Mouse (Mus musculus) right cerebral cortex, postnatal 25 days (tissue): ENCODE data around the gene Kpna2.
"Not testable (repeated sequence)": the region's sequence is repeated elsewhere in the genome, so short reads cannot be mapped to it uniquely, and the experiment has no call there.

Experiments
- DNase-seq: peaks from one replicate; pipeline ENCODE4 v3.0.0; 2022

Kpna2 gene

DNA sequence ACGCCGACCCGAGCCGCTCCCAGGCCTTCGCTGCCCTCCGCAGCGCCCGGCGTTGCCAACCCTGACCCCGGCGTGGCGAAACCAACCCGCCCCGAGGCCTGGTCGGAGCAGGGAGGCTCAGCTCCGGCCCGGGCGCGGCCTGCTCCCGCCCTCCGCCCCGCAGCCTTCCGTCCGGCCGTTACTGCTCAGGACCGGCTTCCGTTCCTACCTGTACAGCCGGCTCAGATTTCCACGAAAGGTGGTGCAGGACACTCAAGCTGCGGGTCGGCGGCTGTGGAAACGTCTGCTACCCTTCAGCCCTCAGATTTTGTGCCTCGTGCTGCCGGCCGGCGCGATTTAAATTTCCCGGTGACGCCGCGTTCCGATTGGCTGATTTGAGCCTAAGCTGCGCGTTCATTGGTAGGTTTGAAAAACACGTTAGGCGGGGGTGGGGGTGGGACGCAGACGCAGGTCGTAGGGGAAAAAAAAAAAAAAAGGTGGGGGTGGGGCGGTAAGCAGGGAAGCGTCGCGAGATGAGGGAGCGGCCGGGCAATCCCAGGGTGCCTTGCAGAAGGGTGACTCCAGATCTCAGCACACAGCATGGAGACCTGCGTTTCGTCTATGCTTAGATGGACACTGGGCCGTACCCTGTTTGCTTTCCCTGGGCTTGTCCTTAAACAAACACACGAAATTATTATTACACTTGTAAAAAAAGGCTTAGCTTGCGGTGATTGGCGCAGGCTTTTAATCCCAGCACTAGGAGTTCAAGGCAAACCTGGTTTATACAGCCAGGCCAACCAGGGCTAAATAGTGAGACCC, at the start of gene Kpna2:
TSS of gene Kpna2 (minus strand) at position 391 of the 798 bp plus-strand sequence.
- peak; percentile 87 for DNase-seq

DNA sequence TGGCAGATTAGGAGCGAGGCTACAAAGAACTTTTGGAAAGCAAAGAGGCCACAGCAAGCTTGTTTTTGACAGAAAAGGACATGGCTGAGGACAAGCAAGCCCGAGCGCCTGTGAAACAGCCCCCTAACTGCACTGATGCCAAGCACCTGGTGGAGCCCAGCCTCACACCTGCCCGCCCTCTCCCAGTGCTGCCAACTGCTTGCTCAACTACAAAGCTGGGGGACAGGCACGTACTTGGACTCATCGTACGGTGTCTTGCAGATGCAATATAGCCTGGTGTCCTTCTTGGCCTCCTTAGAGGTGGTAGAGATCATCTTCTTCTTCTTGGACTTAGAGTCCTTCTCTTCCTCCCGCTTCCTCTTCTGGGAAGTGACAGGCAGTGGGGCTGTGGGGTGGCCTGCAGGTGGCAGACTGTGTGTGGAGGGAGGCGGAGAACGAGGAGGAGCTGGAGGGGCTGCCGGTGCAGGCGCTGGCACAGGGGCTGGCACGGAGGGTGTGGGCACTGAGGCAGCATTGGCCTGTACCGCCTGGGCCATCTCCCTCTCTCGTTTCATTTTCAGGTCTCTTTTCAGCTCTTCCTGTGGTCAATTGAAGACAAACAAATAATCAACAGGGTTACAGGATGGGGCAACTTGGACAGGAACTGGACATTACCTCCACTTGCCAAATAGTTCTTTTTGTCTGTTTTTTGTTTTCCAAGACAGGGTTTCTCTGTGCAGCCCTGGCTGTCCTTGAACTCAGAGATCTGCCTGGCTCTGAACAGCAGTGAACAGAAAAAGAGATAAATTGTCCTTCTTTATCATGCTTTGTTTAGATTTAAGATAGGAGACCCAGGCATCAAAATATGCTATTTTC, 47.7 kb upstream of the Kpna2 start:
- DNase-seq: no peak

- DNase-seq: no peak
Measured at GRCm38 (mm10) chr11:107045546-107045945, 46.2 kb upstream of the Kpna2 start.

DNA sequence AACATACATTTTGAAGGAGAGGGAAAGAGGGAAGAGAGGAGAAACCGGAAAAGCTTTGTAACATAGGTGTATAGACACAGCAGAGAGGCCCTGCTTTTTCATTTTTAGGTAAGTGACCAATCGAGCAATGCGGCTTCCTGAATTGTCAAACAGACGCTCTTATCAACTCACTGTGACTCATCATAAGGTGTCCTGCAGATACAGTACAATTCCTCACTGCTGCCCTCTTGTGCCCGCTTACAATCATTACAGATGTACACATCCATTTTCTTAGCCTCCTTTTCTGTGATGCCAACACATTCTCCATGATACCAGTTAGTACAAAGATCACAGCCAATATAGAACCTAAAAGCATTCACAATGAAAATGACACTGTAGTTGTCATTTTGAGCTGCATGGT, 45.0 kb upstream of the Kpna2 start:
- peak; percentile 56 for DNase-seq

- no peak for DNase-seq
Measured at GRCm38 (mm10) chr11:107043361-107043760, 44.0 kb upstream of the Kpna2 start.

GRCm38 (mm10) chr11:107041396-107041795, 42.1 kb upstream of the Kpna2 start:
- no peak for DNase-seq

GRCm38 (mm10) chr11:107039417-107039816, 40.1 kb upstream of the Kpna2 start:
- no peak for DNase-seq

GRCm38 (mm10) chr11:107034085-107034810, 34.9 kb upstream of the Kpna2 start:
- no peak for DNase-seq

DNA sequence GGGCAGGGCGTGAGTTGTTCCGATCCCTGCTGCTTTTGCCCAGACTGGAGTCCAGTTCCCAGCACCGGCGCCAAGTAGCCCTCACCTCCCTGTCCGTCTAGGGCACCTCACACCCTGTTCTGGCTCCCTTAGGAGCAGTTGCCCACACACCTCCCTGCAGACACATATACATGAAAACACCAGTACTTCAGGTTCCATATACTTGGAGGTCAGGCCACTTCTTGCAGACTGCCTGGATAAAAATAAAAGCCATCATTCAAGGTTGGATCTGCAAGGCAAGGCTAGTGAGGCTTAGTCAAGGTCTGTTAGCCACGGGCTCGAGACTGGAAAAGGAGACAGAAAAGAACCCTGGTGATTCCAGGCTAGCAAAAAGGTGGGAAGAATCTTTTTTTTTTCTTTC, 32.3 kb upstream of the Kpna2 start:
- DNase-seq: no peak

GRCm38 (mm10) chr11:107029536-107029935, 30.2 kb upstream of the Kpna2 start:
- DNase-seq: no peak

GRCm38 (mm10) chr11:107028754-107029153, 29.4 kb upstream of the Kpna2 start:
- no peak for DNase-seq

GRCm38 (mm10) chr11:107028275-107028618, 28.9 kb upstream of the Kpna2 start:
- DNase-seq: no peak

DNA sequence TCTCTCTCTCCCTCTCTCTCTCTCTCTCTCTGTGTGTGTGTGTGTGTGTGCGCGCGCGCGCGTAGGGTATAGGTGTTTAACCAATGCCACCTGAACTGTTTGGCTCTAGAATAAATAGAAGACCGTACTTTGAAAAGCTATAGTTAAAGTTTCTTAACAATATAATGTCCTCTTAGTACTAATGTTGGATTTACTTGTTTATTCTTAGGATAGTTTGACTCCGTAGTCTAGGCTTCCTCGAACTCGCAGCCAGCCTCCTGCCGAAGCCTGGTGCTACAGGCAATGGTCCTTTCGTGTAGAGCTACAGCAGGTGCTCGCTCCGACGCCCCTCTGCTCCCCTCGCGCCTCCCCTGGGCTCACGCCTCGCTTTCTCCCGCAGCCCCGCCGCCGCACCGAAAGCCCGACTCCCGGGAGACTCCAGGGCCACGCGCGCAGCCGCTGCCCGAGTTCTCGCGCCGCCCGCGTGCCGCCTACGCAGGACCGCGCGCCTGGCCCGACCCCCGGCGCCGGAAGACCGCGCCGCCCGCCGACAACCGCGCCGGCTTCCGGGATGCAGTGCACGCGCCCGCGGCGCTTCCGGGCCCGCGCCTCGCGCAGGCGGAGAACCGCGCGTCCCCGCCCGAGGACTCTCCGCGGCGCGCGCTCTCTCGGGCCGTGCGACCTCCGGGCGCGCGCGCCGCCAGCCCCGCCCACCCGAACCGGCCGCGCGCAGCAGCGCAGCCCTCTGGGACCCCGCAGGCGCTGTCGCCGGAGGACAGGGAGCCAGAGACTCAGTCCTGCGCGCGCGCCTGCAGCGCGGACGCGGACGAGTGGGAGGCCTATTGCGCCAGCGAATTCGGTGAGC, 28.3 kb upstream of the Kpna2 start:
- peak; percentile 90 for DNase-seq

DNA sequence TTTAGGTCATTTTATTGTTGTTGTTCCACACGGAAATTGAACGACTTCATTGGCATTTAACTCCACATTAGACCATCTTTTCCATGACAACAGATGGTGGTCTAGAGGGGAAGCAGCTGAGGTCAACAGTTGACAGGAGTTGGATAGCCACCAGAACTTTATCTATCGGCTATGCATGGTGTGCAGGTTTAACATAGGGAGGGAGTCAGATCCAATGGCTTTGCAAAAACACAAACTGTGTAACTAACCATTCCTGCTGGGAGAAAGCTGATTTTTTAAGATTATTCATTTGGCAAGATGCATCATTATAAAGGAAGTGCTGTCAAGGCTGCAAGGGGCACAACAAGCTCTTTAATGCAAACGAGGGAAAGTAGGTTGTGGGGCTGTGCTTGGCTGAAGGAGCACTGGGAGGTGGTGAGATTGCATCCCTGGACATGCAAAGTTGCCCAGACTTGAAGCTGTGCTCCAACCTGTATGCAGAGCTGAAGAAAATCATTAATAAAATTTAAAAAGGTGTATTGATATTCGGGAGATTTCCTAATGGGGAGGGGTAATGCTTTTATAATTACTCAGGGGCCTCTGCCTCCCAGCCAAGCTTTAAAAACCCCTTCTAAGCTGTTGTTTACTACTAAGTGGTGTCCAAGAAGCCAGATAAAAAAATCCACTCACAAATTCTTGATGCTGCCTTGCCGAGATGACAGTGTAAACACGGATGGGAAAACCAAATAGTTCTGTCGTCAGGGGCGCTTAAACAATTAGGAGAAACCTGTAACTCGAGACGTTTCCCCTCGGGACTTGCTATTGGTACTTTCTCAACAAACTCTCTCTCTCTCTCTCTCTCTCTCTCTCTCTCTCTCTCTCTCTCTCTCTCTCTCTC, 27.5 kb upstream of the Kpna2 start:
- DNase-seq: no peak

DNA sequence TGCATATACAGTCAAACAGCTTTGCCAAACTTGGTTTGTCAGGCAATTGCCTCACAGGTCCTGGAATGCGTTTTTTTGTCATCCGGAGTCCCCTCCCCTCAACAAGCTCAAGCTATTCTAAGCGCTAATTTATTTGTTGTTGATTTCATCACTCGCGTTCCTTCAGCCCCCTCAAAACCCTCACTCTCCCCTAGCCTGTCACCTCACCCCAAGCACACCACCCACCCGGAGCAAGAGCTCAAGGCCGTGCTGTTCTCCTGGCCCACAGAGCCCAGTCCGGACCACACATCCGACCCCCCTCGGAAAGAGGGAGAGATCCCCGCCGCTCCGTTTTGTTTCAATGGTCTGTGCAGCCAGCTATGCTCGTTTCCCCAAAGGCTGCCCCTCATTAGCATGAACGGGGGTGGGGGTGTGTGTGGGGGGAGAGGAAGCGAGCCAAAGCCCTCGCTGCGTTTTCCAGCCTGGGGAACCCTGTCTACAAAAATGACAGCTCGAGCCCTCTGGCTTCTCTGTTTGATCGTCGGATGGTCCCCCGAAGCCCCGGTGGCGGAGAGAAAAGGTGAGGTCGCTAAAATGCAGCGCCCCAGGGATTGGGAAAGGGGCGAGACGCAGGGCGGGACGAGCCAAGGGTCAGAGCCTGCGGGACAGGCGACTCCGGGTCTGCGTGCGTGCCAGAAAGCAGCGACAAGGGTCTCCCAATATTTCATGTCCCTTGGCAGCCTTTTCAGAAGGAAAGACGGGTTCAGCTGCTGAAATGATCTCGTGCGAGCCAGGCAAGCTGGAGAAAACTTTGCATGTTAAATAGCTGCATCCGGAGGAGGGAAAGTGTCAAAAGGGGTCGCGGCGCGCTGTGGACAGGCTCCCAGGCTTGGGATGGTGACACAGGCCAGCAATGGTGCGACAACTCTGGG, 26.3 kb upstream of the Kpna2 start, which contains the start of gene 1810010H24Rik:
TSS of gene 1810010H24Rik (plus strand) at position 271 of the 911 bp plus-strand sequence.
- no peak for DNase-seq

DNA sequence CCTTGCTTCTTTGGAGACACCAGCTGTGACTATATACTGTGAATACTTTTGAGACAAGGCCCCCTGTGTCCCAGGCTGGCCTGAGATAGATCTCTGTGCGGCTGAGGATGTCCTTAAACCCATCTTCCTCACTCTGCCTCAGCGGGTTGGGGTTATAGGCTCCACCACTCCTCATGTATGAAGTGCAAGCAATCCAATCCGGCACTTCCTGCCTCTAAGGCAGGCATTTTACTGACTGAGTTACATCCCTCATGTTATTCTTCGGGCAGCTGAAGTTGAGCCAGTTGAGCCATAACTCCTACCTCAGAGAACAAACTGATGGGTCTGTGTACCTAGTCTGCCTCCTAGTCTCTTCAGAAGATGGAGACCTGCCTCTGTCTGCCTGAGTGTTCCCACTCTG, 25.1 kb upstream of the Kpna2 start:
- no peak for DNase-seq

DNA sequence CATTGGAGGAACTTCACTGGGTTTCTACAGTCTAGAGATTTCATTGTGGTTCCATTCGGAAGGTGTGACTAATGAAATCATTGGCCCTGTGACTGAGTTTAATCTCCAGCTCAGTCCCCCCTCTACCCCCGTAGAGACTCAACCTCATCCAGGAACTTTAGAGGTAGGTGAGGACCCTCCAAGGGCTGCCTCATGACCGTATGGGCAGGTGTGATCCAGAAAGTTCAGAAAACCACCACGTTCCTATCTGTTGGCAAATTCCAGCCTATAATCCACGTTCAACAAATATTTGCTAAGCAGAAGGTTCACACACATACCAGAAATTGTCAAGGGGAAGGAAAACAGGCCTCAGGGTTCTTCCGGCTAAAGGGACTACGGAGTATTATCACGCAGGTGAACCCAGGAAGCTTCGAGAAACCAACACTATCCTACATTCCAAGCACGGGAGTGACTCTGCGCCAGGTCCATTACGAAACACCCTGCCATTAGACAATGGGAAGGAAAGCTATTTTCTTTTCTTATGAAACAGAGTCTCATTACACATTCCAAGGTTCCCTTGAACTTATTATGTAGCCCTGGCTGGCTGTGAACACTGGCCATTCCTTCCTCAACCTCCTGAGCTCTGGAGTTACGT, 22.8 kb upstream of the Kpna2 start:
- DNase-seq: no peak

- DNase-seq: not testable (repeated sequence)
Measured at GRCm38 (mm10) chr11:107019722-107020121, 20.4 kb upstream of the Kpna2 start.

GRCm38 (mm10) chr11:107019318-107019717, 20.0 kb upstream of the Kpna2 start:
- no peak for DNase-seq

GRCm38 (mm10) chr11:107018606-107019005, 19.3 kb upstream of the Kpna2 start:
- no peak for DNase-seq
